Mouse (Mus musculus) G1E (cell line): ENCODE results near the gene Srgap3. TPM values are rescaled to one million over a fixed set of nuclear protein-coding genes. Genes with fewer than 3 reads are reported as not detected.

Experiments used
- ATAC-seq: 2 replicates; pipeline ENCODE4 v1.8.0; 2016; ENCODE audit warnings: mild to moderate bottlenecking; ENCODE audit not compliant: insufficient number of reproducible peaks, poor library complexity, low FRiP score, severe bottlenecking; ENCODE audit errors: extremely low read depth
- DNase-seq: peaks from one replicate; pipeline ENCODE4 v3.0.0; 2012; ENCODE audit warnings: low spot score
- H3K27me3 ChIP-seq: 2 replicates; pipeline ENCODE4 v1.6.1; 2012; ENCODE audit warnings: mild to moderate bottlenecking, low read length, inconsistent platforms; ENCODE audit not compliant: insufficient read depth
- H3K36me3 ChIP-seq: replicated peaks from 2 replicates; pipeline ENCODE3; 2012; ENCODE audit warnings: mild to moderate bottlenecking, inconsistent platforms
- H3K4me1 ChIP-seq: 2 replicates; pipeline ENCODE4 v1.6.1; 2012; ENCODE audit warnings: low read depth, low read length, inconsistent platforms, mixed read lengths; ENCODE audit not compliant: insufficient read depth
- H3K4me3 ChIP-seq: 2 replicates; pipeline ENCODE4 v1.5.1; 2012; ENCODE audit warnings: low read depth, mild to moderate bottlenecking, inconsistent platforms, low read length, moderate library complexity, mixed read lengths
- H3K9me3 ChIP-seq: replicated peaks from 2 replicates; pipeline ENCODE4 v1.6.1; 2012; ENCODE audit warnings: inconsistent platforms
- CTCF ChIP-seq: IDR thresholded peaks from 2 replicates; pipeline ENCODE4 v1.5.1; 2012; ENCODE audit warnings: low read depth, low read length, inconsistent platforms, mixed read lengths
- GATA1 ChIP-seq: IDR thresholded peaks from 2 replicates; pipeline ENCODE4 v1.6.1; 2012; ENCODE audit warnings: borderline replicate concordance, low read length, inconsistent platforms, mixed read lengths
- GATA2 ChIP-seq: IDR thresholded peaks from 2 replicates; pipeline ENCODE4 v1.6.1; 2012; ENCODE audit warnings: low read depth, low read length, inconsistent platforms, borderline replicate concordance
- POLR2AphosphoS5 ChIP-seq: IDR thresholded peaks from 2 replicates; pipeline ENCODE4 v1.6.1; 2012; ENCODE audit warnings: low read depth, low read length, inconsistent platforms; ENCODE audit not compliant: insufficient replicate concordance
- TAL1 ChIP-seq: conservative IDR thresholded peaks from 2 replicates; pipeline ENCODE4 v1.6.1; 2012; ENCODE audit warnings: low read depth, low read length, inconsistent platforms, mixed read lengths
- polyA plus RNA-seq: library from polyadenylated mRNA; stranded (reverse); fragments of >175 nt; gene quantifications from 2 replicates; pipeline ENCODE4 v1.2.3, GENCODE M21; 2012
- total RNA-seq, 2 experiments: library from RNA; stranded (forward) in 1 of 2; stranded (reverse) in 1 of 2; fragments of 200-1000 nt in 1 of 2; fragments of >200 nt in 1 of 2; fragmentation: Nextera tagmentation in 1 of 2; gene quantifications; 2 replicates each; pipeline ENCODE4 v1.2.3; 2014 to 2017

Srgap3 gene
- total and polyA plus RNA-seq, 3 experiments: 0.05 TPM; not detected in 2

- Histone ChIP-seq H3K27me3 (no peaks in the 10 kb centered on the region), H3K9me3 (no peaks in the 10 kb centered on the region), H3K36me3 (peaks cover 83% of the 10 kb centered on the region), H3K4me3 (no peak overlapping the region), H3K4me1 (peaks cover 10% of the 10 kb centered on the region)
- DNase-seq: no peak
- ATAC-seq: no peak
- no peak for TF ChIP-seq TAL1
- no peak for TF ChIP-seq POLR2AphosphoS5
- TF ChIP-seq GATA1: no peak
- no peak for TF ChIP-seq CTCF
- TF ChIP-seq GATA2: no peak
Measured at GRCm38 (mm10) chr6:112686485-112686884, 260.6 kb downstream of the Srgap3 start.

GRCm38 (mm10) chr6:112684065-112684464 lies 263.0 kb downstream of the Srgap3 start:
- H3K27me3 ChIP-seq: no peaks in the 10 kb centered on the region
- ATAC-seq (peak; percentile 40; the same call in 1 of the 2 replicates), DNase-seq (no peak)
- no peak overlapping the region for H3K4me3 ChIP-seq
- TF ChIP-seq TAL1 (no peak), GATA2 (no peak), CTCF (no peak), GATA1 (no peak)
- peaks cover 9% of the 10 kb centered on the region for H3K4me1 ChIP-seq
- H3K9me3 ChIP-seq: no peaks in the 10 kb centered on the region
- H3K36me3 ChIP-seq: peaks cover 84% of the 10 kb centered on the region

Other genes starting within 250 kb of the Srgap3 start
- 127 and 145 TPM in 2 replicates for gene Thumpd3, start 99.0 kb upstream of the Srgap3 start, total RNA-seq (2014; fragmentation: Nextera tagmentation)
- 89.2 and 95.1 TPM in 2 replicates for gene Thumpd3, start 99.0 kb upstream of the Srgap3 start, total RNA-seq (2017)
- 6.7 and 7.5 TPM in 2 replicates for gene Thumpd3, start 99.0 kb upstream of the Srgap3 start, polyA plus RNA-seq
- gene Setd5, start 130.1 kb upstream of the Srgap3 start, total RNA-seq (2014; fragmentation: Nextera tagmentation): 262 and 272 TPM in 2 replicates
- gene Setd5, start 130.1 kb upstream of the Srgap3 start, total RNA-seq (2017): 89.2 and 95.0 TPM in 2 replicates
- 131 and 154 TPM in 2 replicates for gene Setd5, start 130.1 kb upstream of the Srgap3 start, polyA plus RNA-seq
- not detected in 2 replicates for gene Lhfpl4, start 248.1 kb upstream of the Srgap3 start, total RNA-seq (2014; fragmentation: Nextera tagmentation)
- gene Lhfpl4, start 248.1 kb upstream of the Srgap3 start, total RNA-seq (2017): 0.05 and 0.29 TPM in 2 replicates
- gene Lhfpl4, start 248.1 kb upstream of the Srgap3 start, polyA plus RNA-seq: not detected in 2 replicates